Mouse (Mus musculus): ENCODE results near the gene Gm11020.
"Not testable (repeated sequence)": the region's sequence is repeated elsewhere in the genome, so short reads cannot be mapped to it uniquely, and the experiment has no call there.

Gm11020 gene

DNA sequence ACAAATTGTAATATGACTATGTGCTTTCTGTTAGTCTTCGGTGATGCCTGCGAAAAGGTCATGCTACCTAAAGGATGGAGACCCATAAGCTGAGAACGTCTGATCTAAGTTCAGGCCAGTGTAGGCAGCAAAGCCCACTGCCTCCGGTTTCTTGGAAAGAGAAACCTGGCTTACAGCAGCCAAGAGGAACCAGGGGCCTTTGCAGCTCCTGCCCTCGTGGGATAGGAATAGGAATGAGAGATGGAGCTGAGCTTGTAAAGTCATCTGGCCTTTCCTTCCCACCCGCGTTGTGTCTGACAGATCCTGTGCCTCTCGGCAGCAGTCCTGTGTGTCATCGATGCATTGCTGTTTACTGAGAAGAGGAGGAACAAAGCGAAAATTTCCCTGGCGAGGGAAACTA lies at the start of gene Gm11020:
Gene Gm11020 (plus strand): TSS at position 301 of the 400 bp plus-strand sequence.
- not testable (repeated sequence) for DNase-seq (ENCODE audit: low read depth)

DNA sequence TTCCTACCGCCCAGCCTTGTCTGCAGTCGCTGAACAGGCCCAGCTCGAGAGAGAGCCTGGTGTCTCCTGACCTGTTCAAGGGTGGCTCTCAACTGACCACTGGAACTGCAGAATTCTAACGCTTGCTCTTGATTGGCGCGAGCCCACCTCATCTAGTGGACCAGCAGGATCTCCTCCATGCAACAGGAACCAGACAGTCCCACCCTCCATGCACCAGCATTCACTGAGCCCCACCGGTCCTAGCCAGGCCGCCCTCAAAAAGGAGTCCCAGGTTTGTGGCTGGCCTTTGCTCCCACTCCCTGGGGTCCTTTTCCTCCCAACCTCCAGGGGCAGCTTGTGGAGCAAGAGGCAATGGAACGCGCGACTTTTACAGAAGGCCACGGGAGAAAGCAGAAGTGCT lies 28.3 kb upstream of the Gm11020 start, which contains the start of gene Cmtm2a:
Gene Cmtm2a (minus strand): TSS at position 101 of the 400 bp plus-strand sequence.
- not testable (repeated sequence) for DNase-seq (ENCODE audit: low read depth)

DNA sequence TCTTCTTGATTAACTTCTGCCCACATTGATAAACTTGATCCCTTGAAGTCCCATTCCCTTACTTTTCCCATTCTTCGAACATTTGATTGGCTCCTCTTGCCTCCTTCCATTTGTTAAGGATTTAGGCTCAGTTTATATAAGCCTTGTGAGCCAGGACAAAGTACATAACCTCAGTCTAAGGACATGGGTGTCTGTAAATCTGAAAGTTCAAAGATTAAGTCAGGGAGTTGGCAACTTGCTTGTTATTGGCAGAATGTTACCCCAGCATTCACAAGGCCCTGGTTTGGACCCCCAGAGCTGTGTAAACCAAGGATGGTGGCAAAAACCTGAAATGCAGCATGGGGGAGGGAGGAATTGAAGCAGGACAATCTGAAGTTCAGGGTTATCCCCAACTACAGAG lies 27.0 kb upstream of the Gm11020 start:
- no peak for DNase-seq (ENCODE audit: low read depth)

DNA sequence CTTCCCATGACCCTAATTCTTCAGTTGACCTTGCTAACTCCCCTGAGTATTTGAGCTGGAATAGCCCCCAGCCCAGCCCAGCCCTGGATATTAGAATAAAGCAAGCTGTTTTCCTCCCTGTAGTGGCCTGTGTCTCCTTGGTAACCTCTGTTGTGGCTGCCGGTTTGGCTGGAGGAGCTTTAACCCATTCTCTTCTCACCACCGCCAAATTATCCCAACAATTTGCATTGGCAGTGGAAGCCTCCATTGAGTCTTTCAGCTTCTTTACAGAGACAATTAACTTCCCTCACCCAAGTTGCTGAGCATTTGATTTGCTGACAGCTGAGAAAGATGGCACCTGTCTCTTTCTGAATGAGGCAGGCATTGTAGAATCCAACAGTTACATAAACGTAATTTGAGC lies 19.8 kb upstream of the Gm11020 start:
- DNase-seq (ENCODE audit: low read depth): not testable (repeated sequence)

DNA sequence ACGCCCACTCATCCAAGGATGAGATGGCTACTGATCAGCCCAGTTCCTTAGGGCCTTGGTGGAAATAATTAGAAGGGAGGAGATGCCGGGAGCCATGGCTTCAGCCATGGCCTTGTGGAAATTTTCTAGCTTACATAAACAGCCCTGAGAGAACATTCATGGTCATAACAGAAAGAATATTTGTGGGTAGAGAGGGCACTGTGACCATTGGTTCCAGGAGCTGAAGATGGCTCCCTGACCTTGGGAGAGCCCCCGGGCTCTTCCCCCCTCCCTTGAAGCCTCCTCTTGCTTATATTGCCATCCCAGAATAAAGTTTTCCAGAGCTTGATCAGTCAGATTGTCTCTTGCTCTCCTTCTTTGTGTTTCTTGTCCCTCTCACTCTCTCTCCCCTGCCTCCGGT lies 18.8 kb upstream of the Gm11020 start:
- DNase-seq (ENCODE audit: low read depth): not testable (repeated sequence)

DNA sequence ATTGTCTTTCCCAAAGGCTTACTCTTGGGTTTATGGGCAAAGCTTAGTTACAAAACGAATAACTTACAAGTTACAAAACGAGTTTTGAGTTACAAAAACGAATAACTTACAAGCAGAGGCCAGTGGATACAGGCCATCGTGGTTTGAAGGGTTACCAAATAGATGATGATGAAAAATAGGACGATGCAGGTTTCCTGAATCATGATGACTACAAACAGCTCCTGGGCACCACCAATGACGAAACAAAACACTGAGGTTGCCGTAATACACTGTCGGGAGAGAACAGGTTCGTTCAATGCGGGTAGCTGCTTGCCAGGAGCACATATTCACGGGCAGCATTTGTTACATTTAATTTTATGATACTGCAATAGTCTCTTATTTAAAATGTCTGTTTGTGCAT lies 16.4 kb upstream of the Gm11020 start:
- no peak for DNase-seq (ENCODE audit: low read depth)

DNA sequence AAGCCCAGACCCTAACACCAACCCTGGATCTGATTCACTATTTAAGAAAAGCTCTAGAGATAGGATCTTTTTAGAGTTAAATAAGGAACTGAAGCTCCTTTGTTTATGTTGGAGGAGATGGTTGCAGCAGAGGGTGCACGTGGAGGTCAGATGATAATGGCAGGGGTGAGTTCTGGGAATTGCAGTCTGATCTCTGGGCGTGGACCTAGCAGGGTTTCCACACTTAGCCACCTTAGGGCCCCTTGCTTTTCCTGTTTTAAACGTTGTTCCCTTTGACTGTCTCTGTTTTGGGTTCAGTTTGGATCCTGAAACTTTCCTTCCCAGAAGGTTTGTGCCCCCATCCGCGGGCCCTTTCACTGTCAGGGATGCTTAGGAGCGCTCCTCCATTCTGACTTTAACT lies 13.0 kb upstream of the Gm11020 start:
- DNase-seq (ENCODE audit: low read depth): not testable (repeated sequence)

DNA sequence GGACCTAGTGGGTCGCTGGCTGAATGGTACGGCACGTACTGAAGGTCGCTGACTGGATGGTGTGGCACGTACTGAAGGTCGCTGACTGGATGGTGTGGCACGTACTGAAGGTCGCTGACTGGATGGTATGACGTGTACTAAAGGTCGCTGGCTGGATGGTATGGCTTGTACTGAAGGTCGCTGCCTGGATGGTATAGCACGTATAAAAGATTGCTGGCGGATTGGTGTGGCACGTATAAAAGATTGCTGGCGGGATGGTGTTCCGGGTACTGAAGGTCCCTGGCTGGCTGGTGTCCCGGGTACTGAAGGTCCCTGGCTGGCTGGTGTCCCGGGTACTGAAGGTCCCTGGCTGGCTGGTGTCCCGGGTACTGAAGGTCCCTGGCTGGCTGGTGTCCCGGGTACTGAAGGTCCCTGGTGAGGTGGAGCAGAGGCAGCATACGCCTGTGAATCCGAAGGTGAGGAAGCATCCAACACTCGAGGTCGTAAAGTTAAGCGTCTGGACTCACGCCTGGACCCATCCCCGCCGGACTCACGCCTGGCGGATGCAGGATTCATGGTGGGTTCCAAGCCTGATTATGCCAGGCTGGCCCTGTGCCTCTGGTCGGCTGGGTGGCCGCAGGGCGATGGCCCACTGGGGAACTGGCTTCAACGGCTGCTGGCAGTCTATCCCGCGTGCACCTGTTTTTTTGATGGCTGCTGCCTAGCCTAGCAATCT lies 11.8 kb upstream of the Gm11020 start, which contains the start of the genes Gm45711 and Cmtm1:
Gene Gm45711 (minus strand): TSS at position 641 of the 715 bp plus-strand sequence.
Gene Cmtm1 (minus strand): TSS at position 705 of the 715 bp plus-strand sequence.
- DNase-seq (ENCODE audit: low read depth): not testable (repeated sequence)

DNA sequence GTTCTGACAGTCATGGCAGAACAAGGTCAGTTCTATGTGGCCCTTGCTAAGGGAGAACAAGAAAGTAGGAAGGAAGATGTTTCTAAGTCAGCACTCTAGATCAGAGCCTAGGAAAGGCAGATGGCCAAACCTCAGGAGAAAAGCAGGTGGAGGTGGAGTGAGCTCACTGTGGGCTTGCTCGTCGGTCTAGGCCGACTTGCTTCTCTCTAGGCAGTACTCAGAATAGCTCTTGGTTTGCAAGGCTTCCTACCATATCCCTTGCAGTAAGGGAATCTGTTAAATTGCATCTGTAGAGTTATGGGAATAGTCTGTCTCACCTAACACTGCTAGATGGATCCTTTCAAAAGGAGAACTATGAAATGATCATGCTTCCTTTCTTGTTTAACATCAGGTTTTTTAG lies 9.3 kb upstream of the Gm11020 start:
- DNase-seq (ENCODE audit: low read depth): not testable (repeated sequence)

DNA sequence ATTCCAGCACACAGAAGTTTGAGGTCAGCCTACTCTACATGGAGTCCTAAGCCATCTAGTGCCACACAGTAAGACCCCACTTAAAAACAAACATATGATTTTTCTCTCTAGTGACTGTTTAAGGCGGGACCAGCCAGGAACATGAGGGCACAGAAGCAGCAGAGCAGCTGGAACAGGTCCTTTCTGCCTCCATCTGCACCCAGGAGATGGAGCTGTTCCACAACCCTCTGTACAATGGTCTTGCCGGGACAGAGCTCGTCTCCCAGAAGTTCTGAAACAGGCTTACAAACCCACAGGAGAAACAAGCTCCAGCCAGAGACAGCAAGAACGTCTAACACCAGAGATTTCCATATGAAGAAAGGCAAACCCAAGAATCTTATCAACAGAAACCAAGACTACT lies 8.1 kb upstream of the Gm11020 start:
- DNase-seq (ENCODE audit: low read depth): peak; percentile 14

DNA sequence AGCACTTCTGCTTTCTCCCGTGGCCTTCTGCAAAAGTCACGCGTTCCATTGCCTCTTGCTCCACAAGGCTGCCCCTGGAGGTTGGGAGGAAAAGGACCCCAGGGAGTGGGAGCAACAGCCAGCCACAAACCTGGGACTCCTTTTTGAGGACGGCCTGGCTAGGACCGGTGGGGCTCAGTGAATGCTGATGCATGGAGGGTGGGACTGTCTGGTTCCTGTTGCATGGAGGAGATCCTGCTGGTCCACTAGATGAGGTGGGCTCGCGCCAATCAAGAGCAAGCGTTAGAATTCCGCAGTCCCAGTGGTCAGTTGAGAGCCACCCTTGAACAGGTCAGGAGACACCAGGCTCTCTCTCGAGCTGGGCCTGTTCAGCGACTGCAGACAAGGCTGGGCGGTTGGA lies 563 bp downstream of the Gm11020 start, which contains the start of gene Cmtm2b:
Gene Cmtm2b (plus strand): TSS at position 301 of the 400 bp plus-strand sequence.
- not testable (repeated sequence) for DNase-seq (ENCODE audit: low read depth)

DNA sequence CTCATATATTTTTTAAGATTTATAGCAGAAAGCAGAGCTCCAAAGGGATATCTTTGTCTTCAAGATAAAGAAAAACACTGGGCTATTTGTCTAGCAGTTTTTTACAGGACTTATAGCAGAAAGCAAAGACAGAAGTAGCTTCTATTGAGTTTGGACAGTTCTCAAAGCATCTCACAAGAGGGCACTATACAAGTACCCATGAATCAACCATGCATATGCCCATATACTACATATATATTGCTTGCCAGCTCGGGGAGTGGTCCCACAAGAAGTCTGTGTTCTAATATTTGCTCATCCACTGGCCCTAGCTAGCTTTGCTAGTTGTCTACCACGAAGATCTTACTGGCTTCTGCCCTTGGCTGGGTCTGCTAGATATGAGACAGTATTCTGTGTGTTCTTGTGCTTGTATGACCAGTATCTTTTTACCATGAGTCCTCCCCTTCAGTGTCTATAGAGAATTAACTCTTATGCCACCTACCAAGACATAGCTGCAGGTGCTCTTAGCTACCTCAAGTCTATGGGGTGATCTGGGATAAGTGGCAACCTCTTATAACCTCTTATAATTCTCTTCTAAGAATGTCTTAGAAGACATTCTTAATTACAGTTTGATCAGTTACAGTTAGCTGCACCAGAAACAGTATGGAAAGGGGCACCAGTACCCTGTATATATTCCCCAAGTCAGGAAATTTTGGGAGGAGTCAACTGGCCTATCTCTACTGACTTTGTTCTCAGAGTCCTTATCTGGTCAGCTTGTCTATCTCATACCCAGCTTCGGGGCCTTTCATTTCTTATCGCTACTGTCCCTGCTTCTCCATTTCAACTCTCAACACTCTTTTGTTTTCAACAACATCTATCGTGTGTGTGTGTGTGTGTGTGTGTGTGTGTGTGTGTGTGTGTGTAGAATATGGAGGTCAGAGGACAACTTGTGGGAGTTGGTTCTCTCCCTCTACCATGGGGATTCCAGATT lies 11.6 kb downstream of the Gm11020 start:
- DNase-seq (ENCODE audit: low read depth): no peak

DNA sequence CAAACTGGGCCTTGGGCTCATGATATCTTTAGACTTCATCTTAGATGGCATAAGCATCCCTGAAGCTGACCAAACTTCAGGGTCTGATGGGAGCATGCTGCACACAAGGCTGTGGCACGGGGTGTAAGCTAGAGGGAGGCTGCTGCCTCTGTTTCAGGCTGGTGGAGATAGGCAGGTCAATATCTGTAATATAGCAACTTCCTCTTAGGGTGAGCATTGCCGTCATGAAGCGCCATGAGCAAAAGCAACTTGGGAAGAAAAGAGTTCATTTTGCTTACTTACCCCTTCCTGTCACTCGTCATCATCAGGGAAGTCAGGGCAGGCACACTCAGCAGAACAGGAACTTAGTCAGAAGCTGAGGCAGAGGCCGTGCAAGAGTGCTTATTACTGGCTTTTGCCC lies 12.4 kb downstream of the Gm11020 start:
- no peak for DNase-seq (ENCODE audit: low read depth)

DNA sequence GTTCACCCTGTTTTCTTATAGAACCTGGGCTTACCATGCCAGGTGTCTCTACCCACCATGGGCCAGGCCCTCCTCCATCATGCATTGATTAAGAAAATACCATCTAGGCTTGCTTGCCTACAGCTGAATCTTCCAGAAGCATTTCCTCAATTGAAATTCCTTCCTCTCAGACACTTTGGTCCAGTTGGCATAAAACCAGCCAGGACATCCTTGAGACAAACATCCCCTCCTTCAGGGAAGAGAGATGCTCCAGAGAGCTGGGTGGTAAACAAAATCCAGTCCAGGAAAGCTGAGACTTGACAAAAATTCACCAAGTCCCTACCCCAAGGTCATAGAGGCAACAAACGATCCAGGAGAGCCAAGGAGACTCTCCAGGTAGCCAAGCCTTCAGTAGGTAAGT lies 12.8 kb downstream of the Gm11020 start:
- no peak for DNase-seq (ENCODE audit: low read depth)

DNA sequence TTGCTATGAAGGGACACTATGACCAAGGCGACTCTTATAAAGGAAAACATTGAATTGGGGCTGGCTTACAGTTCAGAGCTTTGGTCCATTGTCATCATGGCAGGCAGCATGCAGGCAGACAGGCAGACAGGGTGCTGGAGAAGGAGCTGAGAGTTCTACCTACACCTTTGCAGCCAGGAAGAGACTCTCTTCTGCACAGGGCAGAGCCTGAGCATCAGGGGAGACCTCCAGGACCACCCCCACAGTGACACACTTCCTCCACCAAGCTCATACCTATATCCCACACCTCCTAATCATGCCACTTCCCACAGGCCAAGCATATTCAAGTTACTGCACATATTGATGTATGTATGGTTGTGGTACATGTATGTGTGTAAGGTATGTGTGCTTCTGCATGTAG lies 15.4 kb downstream of the Gm11020 start:
- DNase-seq (ENCODE audit: low read depth): no peak

DNA sequence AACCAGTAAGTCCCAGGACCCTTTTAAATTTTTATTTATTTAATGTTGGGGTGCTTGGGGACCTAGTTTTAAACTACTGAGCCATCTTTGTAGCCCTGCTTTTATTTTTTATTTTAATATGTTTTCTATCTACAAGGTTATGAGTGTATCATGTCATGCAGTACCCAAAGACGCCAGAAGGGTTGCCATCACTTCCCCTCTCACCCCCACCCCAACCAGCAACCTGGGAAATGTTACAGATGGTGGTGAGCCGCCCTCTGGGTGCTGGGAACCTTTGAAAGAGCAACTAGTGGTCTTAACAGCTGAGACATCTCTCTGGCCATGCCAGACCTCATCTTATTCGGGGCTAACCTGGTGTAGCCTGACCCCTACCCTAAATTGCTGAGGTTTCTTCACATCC lies 16.5 kb downstream of the Gm11020 start:
- DNase-seq (ENCODE audit: low read depth): no peak

DNA sequence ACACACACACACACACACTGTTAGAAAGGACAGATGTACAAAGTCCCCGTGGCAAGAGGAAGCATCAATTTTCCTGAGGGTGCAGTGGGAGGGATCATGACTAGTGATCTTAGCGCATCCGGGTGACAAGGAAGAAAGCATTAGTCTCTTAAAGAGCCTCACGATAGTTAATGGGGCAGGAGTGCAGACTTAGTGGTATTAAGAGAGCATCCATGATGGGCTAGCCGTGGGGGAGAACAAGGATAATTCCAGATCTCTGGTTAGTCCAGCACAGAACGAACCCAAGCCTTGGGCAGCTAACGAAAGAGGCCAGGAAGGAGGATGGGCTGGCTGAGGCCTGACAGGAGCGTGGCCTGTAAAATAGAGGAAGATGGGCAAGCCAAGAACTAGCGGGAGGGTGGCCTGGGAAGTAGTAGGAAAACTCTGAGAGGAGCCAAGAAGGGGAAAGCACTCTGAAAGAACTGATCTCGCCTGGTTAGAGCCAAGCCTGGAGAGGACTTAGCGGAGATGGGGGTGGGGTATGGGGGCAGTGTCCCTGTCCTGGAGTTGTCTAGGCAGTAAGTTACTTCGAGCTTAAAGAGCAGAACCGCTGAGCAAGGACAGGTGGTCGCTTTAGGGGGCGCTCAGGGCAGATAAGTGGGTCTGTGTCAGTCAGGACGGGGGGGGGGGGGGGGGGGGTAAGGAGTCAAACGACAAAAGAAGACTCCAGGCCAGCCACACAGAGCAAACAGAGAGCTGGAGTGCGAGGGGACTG lies 18.0 kb downstream of the Gm11020 start, which contains the start of gene Cmtm3:
Gene Cmtm3 (plus strand): TSS at position 182 of the 754 bp plus-strand sequence.
- no peak for DNase-seq (ENCODE audit: low read depth)

DNA sequence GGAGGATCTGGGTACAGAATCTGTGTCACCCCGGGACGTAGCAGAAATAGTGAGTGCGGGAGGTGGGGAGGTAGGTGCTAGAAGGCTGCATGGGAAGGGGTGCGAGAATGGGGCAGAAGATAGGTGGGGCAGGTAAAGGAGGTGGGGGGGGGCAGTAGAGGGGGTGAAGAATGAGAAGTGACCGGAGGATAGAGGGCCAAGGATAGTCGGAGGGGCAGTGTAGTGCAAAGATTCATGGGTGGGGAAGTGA lies 18.5 kb downstream of the Gm11020 start:
- no peak for DNase-seq (ENCODE audit: low read depth)

DNA sequence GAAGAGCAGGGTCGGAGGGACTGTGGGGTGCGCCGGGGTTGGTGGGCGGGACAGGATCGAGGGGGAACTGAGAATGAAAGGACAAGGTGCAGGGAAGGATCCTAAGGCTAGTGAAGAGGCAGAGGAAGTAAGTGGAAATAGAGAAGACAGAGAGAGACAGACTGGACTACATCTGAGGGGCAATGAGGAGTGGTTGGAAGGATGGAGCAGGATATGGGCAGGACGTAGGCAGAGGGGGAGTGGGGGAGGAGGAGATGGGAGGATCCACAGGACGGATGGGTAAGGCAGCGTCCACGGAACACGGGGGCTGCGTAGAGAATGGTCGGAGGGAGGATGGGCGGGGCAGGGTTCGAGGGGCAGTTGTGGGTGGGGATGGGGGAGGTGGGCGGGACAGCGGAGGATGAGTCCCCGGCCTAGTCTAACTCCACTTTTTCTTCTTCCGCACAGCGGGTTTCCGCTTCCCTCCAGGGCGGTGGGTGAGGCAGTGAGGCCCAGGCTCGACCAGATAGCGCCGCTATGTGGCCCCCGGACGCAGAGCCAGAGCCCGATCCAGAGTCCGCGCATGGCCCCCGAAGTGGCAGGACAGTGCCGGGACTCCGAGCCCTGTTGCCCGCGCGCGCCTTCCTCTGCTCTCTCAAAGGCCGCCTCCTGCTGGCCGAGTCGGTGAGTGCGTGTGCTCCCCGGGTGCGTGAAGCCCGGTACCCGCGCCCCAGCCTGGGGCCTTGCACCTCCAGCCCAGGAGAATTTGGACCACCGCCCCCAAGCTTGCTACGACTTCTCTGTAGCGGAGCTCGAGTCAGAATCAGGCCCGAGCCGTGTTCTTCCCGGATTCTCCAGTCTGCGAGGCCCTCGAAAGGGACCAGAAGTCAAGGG lies 19.1 kb downstream of the Gm11020 start:
- peak; percentile 36 for DNase-seq (ENCODE audit: low read depth)

DNA sequence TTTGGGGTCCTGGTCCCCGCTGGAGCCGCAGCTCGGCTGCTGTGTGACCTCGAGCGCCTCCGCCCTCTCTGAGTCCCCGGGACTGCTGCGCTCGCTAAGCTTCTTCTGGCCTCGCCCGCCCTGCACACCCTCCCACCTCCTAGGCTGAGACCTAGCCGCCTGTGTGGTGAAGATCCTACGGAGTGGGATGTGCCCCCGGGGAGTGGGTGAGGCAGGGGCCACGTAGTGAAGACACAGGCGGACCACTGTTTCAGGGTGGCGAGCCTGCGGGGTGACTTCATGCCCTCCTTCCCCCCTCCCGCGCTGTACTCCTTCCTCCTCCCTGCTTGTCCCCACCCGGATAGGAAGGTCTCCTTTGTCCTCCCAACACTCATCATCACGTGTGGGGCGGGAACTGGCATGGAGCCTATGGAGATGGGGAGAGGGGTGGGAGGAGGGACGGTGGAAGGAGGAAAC lies 19.8 kb downstream of the Gm11020 start:
- DNase-seq (ENCODE audit: low read depth): peak; percentile 67

DNA sequence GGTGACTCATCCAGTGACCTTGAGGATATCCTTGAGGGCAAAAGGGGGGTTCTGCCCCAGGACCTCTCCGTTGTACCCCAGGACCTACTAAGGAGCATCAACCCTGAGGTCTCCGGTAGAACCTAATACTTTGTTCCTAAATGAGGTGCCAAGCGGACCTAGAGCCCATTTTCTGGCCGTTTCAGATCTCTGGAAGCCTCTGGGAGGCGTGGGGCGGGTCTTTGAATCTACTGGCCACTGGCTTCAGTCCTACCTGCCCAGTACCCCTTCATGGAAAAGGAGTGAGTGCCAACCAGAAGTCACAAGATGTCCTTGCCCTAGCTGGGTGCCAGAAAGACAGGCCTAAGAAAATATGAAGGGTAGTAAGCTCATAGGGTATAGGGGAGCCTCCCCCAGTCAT lies 20.3 kb downstream of the Gm11020 start:
- DNase-seq (ENCODE audit: low read depth): no peak

All from fibroblast of lung, adult 2 months (primary cell).